Mouse (Mus musculus) urinary bladder, postnatal 4 days (tissue): ENCODE data around the gene Gtf2ird1.

ENCODE experiments used
- DNase-seq, 2 experiments: peaks; one replicate each; pipeline ENCODE4 v3.0.0; 2021 to 2022; ENCODE audit warnings: low spot score in 2 of 2

Gene Gtf2ird1

GRCm38 (mm10) chr5:134314068-134314674, 142.3 kb downstream of the Gtf2ird1 start:
- no peak for DNase-seq

GRCm38 (mm10) chr5:134313451-134314067, 143.0 kb downstream of the Gtf2ird1 start:
- peak; percentile 95 for DNase-seq

- no peak for DNase-seq
Measured at GRCm38 (mm10) chr5:134312691-134313450, 143.6 kb downstream of the Gtf2ird1 start.

GRCm38 (mm10) chr5:134311894-134312411, 144.6 kb downstream of the Gtf2ird1 start:
- DNase-seq: no peak

GRCm38 (mm10) chr5:134310201-134310600, 146.3 kb downstream of the Gtf2ird1 start:
- DNase-seq: no peak

- no peak for DNase-seq
Measured at GRCm38 (mm10) chr5:134309345-134309744, 147.2 kb downstream of the Gtf2ird1 start.
